Mouse (Mus musculus): ENCODE measurements around the gene Zbtb2. TPM values are rescaled to one million over a fixed set of nuclear protein-coding genes. Genes with fewer than 3 reads are reported as not detected.
A peak's percentile ranks its signal among the peaks of the same experiment; 100 is the strongest.
"Not testable (repeated sequence)": the region's sequence is repeated elsewhere in the genome, so short reads cannot be mapped to it uniquely, and the experiment has no call there.

Zbtb2 gene
- 12.7 and 17.5 TPM in 2 replicates for polyA plus RNA-seq (2014; fragmentation: Nextera tagmentation; extraction: Ambion mirVana)

- Histone ChIP-seq H3K4me1 (ENCODE audit: control insufficient read depth, insufficient read depth, low read length) (peaks cover 38% of the 10 kb centered on the region), H3K27me3 (ENCODE audit: control insufficient read depth, insufficient read depth, low read length) (no peaks in the 10 kb centered on the region), H3K27ac (replicated peaks; ENCODE audit: low read depth, low read length) (peak within 1 kb of the TSS; percentile 100), H3K4me3 (replicated peaks; ENCODE audit: low read depth, low read length) (peak within 1 kb of the TSS; percentile 97), H3K36me3 (ENCODE audit: control insufficient read depth, insufficient read depth, low read length) (no peaks in the 10 kb centered on the region), H3K9me3 (ENCODE audit: control insufficient read depth, low read length) (no peaks in the 10 kb centered on the region), H3K4me2 (ENCODE audit: low read length) (peak within 1 kb of the TSS; percentile 90), H3K9ac (replicated peaks; ENCODE audit: low read length) (peak within 1 kb of the TSS; percentile 99)
- DNase-seq (peak; percentile 84), ATAC-seq (ENCODE audit: low FRiP score, low TSS enrichment) (peak; percentile 9)
- WGBS = under 1% methylated on average over 76 of the region's 87 CpGs
These were observed at the start of gene Zbtb2 for GRCm38 (mm10) chr10:4387701-4388383. Gene Zbtb2 (minus strand): TSS chr10:4388108.

- 90% methylated on average over 3 of the region's 3 CpGs for WGBS
- Histone ChIP-seq H3K27me3 (ENCODE audit: control insufficient read depth, insufficient read depth, low read length) (no peaks in the 10 kb centered on the region), H3K9ac (replicated peaks; ENCODE audit: low read length) (no peak overlapping the region), H3K4me1 (ENCODE audit: control insufficient read depth, insufficient read depth, low read length) (no peaks in the 10 kb centered on the region), H3K9me3 (ENCODE audit: control insufficient read depth, low read length) (no peaks in the 10 kb centered on the region), H3K27ac (replicated peaks; ENCODE audit: low read depth, low read length) (no peak overlapping the region), H3K4me2 (ENCODE audit: low read length) (no peak overlapping the region), H3K4me3 (replicated peaks; ENCODE audit: low read depth, low read length) (no peak overlapping the region), H3K36me3 (ENCODE audit: control insufficient read depth, insufficient read depth, low read length) (peaks cover 25% of the 10 kb centered on the region)
- ATAC-seq (ENCODE audit: low FRiP score, low TSS enrichment) (no peak), DNase-seq (no peak)
These were observed 47.5 kb upstream of the Zbtb2 start for GRCm38 (mm10) chr10:4435416-4435815.

GRCm38 (mm10) chr10:4433871-4434270 is 46.0 kb upstream of the Zbtb2 start:
- H3K9me3 ChIP-seq (ENCODE audit: control insufficient read depth, low read length); H3K9ac ChIP-seq (replicated peaks; ENCODE audit: low read length); H3K27me3 ChIP-seq (ENCODE audit: control insufficient read depth, insufficient read depth, low read length); H3K4me3 ChIP-seq (replicated peaks; ENCODE audit: low read depth, low read length); H3K4me2 ChIP-seq (ENCODE audit: low read length); H3K27ac ChIP-seq (replicated peaks; ENCODE audit: low read depth, low read length); ATAC-seq (ENCODE audit: low FRiP score, low TSS enrichment); DNase-seq; H3K4me1 ChIP-seq (ENCODE audit: control insufficient read depth, insufficient read depth, low read length): not testable (repeated sequence)
- H3K36me3 ChIP-seq (ENCODE audit: control insufficient read depth, insufficient read depth, low read length) = peaks cover 12% of the 10 kb centered on the region; the same call in 1 of the 2 replicates
- WGBS = 93% methylated on average over 2 of the region's 2 CpGs

GRCm38 (mm10) chr10:4432996-4433755 is 45.3 kb upstream of the Zbtb2 start:
- DNase-seq = peak; percentile 36
- Histone ChIP-seq H3K4me2 (ENCODE audit: low read length) (peak overlapping the region; percentile 64), H3K36me3 (ENCODE audit: control insufficient read depth, insufficient read depth, low read length) (peaks cover 11% of the 10 kb centered on the region; the same call in 1 of the 2 replicates), H3K27me3 (ENCODE audit: control insufficient read depth, insufficient read depth, low read length) (no peaks in the 10 kb centered on the region), H3K9ac (replicated peaks; ENCODE audit: low read length) (peak overlapping the region; percentile 46), H3K4me1 (ENCODE audit: control insufficient read depth, insufficient read depth, low read length) (no peaks in the 10 kb centered on the region), H3K27ac (replicated peaks; ENCODE audit: low read depth, low read length) (peak overlapping the region; percentile 45), H3K4me3 (replicated peaks; ENCODE audit: low read depth, low read length) (peak overlapping the region; percentile 58), H3K9me3 (ENCODE audit: control insufficient read depth, low read length) (no peaks in the 10 kb centered on the region)
- WGBS = 10% methylated on average over 19 of the region's 19 CpGs
- no peak; the same call in 1 of the 2 replicates for ATAC-seq (ENCODE audit: low FRiP score, low TSS enrichment)

- WGBS = under 1% methylated on average over 75 of the region's 75 CpGs
- Histone ChIP-seq H3K4me2 (ENCODE audit: low read length) (peak within 1 kb of the TSS; percentile 69), H3K27ac (replicated peaks; ENCODE audit: low read depth, low read length) (peak within 1 kb of the TSS; percentile 65), H3K27me3 (ENCODE audit: control insufficient read depth, insufficient read depth, low read length) (no peaks in the 10 kb centered on the region), H3K9me3 (ENCODE audit: control insufficient read depth, low read length) (no peaks in the 10 kb centered on the region), H3K9ac (replicated peaks; ENCODE audit: low read length) (peak within 1 kb of the TSS; percentile 72), H3K4me3 (replicated peaks; ENCODE audit: low read depth, low read length) (peak within 1 kb of the TSS; percentile 58), H3K36me3 (ENCODE audit: control insufficient read depth, insufficient read depth, low read length) (peaks cover 9% of the 10 kb centered on the region; the same call in 1 of the 2 replicates), H3K4me1 (ENCODE audit: control insufficient read depth, insufficient read depth, low read length) (no peaks in the 10 kb centered on the region)
- ATAC-seq (ENCODE audit: low FRiP score, low TSS enrichment) (peak; percentile 94), DNase-seq (peak; percentile 96)
These were observed 44.4 kb upstream of the Zbtb2 start, which contains the start of the genes Rmnd1 and Armt1 for GRCm38 (mm10) chr10:4432123-4432931. Gene Rmnd1 (minus strand): TSS chr10:4432388. Gene Armt1 (plus strand): TSS chr10:4432467.

GRCm38 (mm10) chr10:4431746-4432122 is 43.8 kb upstream of the Zbtb2 start:
- Histone ChIP-seq H3K4me2 (ENCODE audit: low read length) (peak overlapping the region; percentile 69), H3K9me3 (ENCODE audit: control insufficient read depth, low read length) (no peaks in the 10 kb centered on the region), H3K27ac (replicated peaks; ENCODE audit: low read depth, low read length) (peak overlapping the region; percentile 65), H3K36me3 (ENCODE audit: control insufficient read depth, insufficient read depth, low read length) (peaks cover 13% of the 10 kb centered on the region), H3K27me3 (ENCODE audit: control insufficient read depth, insufficient read depth, low read length) (no peaks in the 10 kb centered on the region), H3K9ac (replicated peaks; ENCODE audit: low read length) (peak overlapping the region; percentile 72), H3K4me1 (ENCODE audit: control insufficient read depth, insufficient read depth, low read length) (no peaks in the 10 kb centered on the region), H3K4me3 (replicated peaks; ENCODE audit: low read depth, low read length) (peak overlapping the region; percentile 58)
- WGBS = 12% methylated on average over 5 of the region's 5 CpGs
- no peak for DNase-seq
- peak; percentile 44; the same call in 1 of the 2 replicates for ATAC-seq (ENCODE audit: low FRiP score, low TSS enrichment)

- Histone ChIP-seq H3K9ac (replicated peaks; ENCODE audit: low read length) (peak overlapping the region; percentile 72; the same call in 1 of the 2 replicates), H3K27me3 (ENCODE audit: control insufficient read depth, insufficient read depth, low read length) (no peaks in the 10 kb centered on the region), H3K9me3 (ENCODE audit: control insufficient read depth, low read length) (no peaks in the 10 kb centered on the region), H3K36me3 (ENCODE audit: control insufficient read depth, insufficient read depth, low read length) (peaks cover 21% of the 10 kb centered on the region), H3K4me1 (ENCODE audit: control insufficient read depth, insufficient read depth, low read length) (no peaks in the 10 kb centered on the region), H3K4me3 (replicated peaks; ENCODE audit: low read depth, low read length) (no peak overlapping the region), H3K27ac (replicated peaks; ENCODE audit: low read depth, low read length) (no peak overlapping the region), H3K4me2 (ENCODE audit: low read length) (peak overlapping the region; percentile 69)
- ATAC-seq (ENCODE audit: low FRiP score, low TSS enrichment) = no peak
- WGBS = 82% methylated on average over 3 of the region's 3 CpGs
- DNase-seq = no peak
These were observed 42.9 kb upstream of the Zbtb2 start for GRCm38 (mm10) chr10:4430826-4431225.

GRCm38 (mm10) chr10:4430399-4430798 is 42.5 kb upstream of the Zbtb2 start:
- 75% methylated on average over 8 of the region's 8 CpGs for WGBS
- Histone ChIP-seq H3K4me1 (ENCODE audit: control insufficient read depth, insufficient read depth, low read length) (no peaks in the 10 kb centered on the region), H3K36me3 (ENCODE audit: control insufficient read depth, insufficient read depth, low read length) (peaks cover 25% of the 10 kb centered on the region), H3K9me3 (ENCODE audit: control insufficient read depth, low read length) (no peaks in the 10 kb centered on the region), H3K4me2 (ENCODE audit: low read length) (no peak overlapping the region), H3K9ac (replicated peaks; ENCODE audit: low read length) (no peak overlapping the region), H3K27ac (replicated peaks; ENCODE audit: low read depth, low read length) (no peak overlapping the region), H3K4me3 (replicated peaks; ENCODE audit: low read depth, low read length) (no peak overlapping the region), H3K27me3 (ENCODE audit: control insufficient read depth, insufficient read depth, low read length) (no peaks in the 10 kb centered on the region)
- DNase-seq = no peak
- ATAC-seq (ENCODE audit: low FRiP score, low TSS enrichment) = no peak
